Mouse (Mus musculus) stomach, postnatal 0 days (tissue): ENCODE measurements around the gene Igsf21.

Experiments
- CTCF ChIP-seq: IDR thresholded peaks from 2 replicates; pipeline ENCODE4 v1.5.1; 2016; ENCODE audit warnings: antibody characterized with exemption, low read depth, mild to moderate bottlenecking, moderate library complexity
- EP300 ChIP-seq: optimal IDR thresholded peaks from 2 replicates; pipeline ENCODE3; 2016; ENCODE audit warnings: antibody characterized with exemption

- TF ChIP-seq CTCF (peak; percentile 88), EP300 (no peak)
Observed at GRCm38 (mm10) chr4:140153101-140153500, 93.5 kb downstream of the Igsf21 start.
